ENCODE assay signal across 11 mouse cellular contexts in the genomic region with DNA sequence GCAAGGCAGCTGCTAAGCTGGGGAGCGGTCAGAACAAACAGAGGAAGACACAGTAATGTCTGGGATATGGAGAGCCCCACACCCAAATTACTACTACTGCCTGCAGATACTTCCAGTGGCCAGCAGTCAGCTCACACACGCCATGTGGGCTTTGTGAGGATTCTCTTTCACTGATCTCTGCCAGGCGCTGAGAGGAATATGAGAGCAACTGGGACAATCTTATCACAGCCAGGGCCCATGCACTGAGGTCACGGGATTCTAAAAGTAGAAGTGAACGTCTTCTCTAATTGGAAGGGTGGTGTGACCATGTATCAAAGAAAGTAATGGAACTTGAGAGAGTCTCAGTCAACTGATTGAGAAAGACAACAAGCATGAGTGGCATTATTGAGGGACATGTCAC.
"Had no signal": no experiment of that assay in that cellular context is flagged by ENCODE, and none has a peak within 500 bp of the region (broad histone marks: within the 10 kb centered on the region; RNA-seq: fewer than 3 reads in every experiment).

No protein-coding gene starts in this region.

- DNase-seq: gastrocnemius, postnatal 36 days; heart, adult 18-20 months; heart, postnatal 14 days; heart, postnatal 36 days; kidney, adult 18-20 months; kidney, adult 8-10 months; kidney, postnatal 10 days; kidney, postnatal 25 days; kidney, postnatal 4 days; liver; liver, embryonic 13.5 days had no signal
